ENCODE assay signal across 8 mouse cellular contexts in the genomic region with DNA sequence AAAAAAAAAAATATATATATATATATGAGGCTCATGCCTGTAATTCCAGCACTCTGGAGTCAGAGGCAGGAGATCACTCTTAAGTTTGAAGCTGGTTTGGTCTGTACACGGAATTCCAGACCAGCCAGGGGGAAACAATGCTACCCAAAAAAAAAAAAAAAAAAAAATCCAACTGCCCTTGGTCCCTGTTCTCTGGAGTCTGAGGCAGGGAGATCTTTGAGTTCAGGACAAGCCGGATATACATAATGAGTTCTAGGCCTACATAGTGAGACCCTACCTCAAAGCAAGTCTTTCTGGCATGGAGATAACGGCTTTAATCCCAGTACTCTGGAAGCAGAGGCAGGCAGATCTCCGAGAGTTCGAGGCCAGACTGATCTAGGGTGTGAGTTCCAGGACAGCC. TPM values are rescaled to one million over a fixed set of nuclear protein-coding genes. Genes with fewer than 3 reads are reported as not detected.
DNase-seq lines count a peak whose midpoint lies in the region; ATAC-seq and TF ChIP-seq lines count a peak whose summit lies in the region.

No protein-coding gene starts in this region.

- peak overlapping the region; percentile 39 to 80 for H3K4me3 ChIP-seq in heart, embryonic 14.5 days (ENCODE audit: control insufficient read depth in 1 of 2, insufficient read depth in 1 of 2, low read depth in 1 of 2, low read length in 2 of 2)
- peak overlapping the region; percentile 25 to 57; a peak in 3 of 4 replicates for H3K4me3 ChIP-seq in ES-E14 (ENCODE audit: insufficient read depth in 1 of 2, low read depth in 1 of 2, low read length in 2 of 2, poor library complexity in 1 of 2, severe bottlenecking in 1 of 2)
- peak overlapping the region; percentile 78 for H3K4me3 ChIP-seq in hindbrain, embryonic 10.5 days
- peak overlapping the region; percentile 68 for H3K4me3 ChIP-seq in midbrain, embryonic 10.5 days

- H3K9ac ChIP-seq in heart, embryonic 14.5 days (ENCODE audit: low read length) = no peak overlapping the region
- no peak overlapping the region; the same call in 1 of the 2 replicates for H3K9ac ChIP-seq in ES-E14 (ENCODE audit: insufficient read depth, low read depth, low read length, poor library complexity, severe bottlenecking)

- no peak for DNase-seq in heart, adult 9 months (ENCODE audit: low spot score in 2 of 2)
- DNase-seq in ES-E14 (ENCODE audit: low read depth, low spot score) = no peak
- DNase-seq in hindbrain, embryonic 10.5 days (ENCODE audit: low spot score) = no peak
- DNase-seq in midbrain, embryonic 10.5 days (ENCODE audit: low spot score) = no peak
- no peak for DNase-seq in left cerebral cortex, postnatal 10 days (ENCODE audit: extremely low spot score in 1 of 2, low spot score in 2 of 2)
- DNase-seq in adrenal gland, postnatal 4 days (ENCODE audit: low spot score in 2 of 2) = no peak
- no peak for DNase-seq in right cerebral cortex, adult 18-20 months

- no peaks in the 10 kb centered on the region for H3K9me3 ChIP-seq in heart, embryonic 14.5 days (ENCODE audit: control insufficient read depth, low read length)
- H3K9me3 ChIP-seq in ES-E14 (ENCODE audit: control insufficient read depth, insufficient read depth, low read depth, low read length) = no peaks in the 10 kb centered on the region
- no peaks in the 10 kb centered on the region for H3K9me3 ChIP-seq in hindbrain, embryonic 10.5 days
- no peaks in the 10 kb centered on the region for H3K9me3 ChIP-seq in midbrain, embryonic 10.5 days (replicated peaks)

- peak overlapping the region in 1 of 2 experiments; percentile 91; a peak in 2 of 4 replicates for H3K27ac ChIP-seq in heart, embryonic 14.5 days (replicated peaks in 1 of 2; ENCODE audit: control insufficient read depth in 1 of 2, insufficient read depth in 1 of 2, low read depth in 2 of 2, low read length in 2 of 2)
- no peak overlapping the region for H3K27ac ChIP-seq in ES-E14 (ENCODE audit: insufficient read depth, low read depth, low read length, poor library complexity, severe bottlenecking)
- H3K27ac ChIP-seq in hindbrain, embryonic 10.5 days = peak overlapping the region; percentile 95; the same call in 1 of the 2 replicates
- no peak overlapping the region for H3K27ac ChIP-seq in midbrain, embryonic 10.5 days (replicated peaks)

- H3K27me3 ChIP-seq in heart, embryonic 14.5 days (ENCODE audit: control insufficient read depth, insufficient read depth, low read length) = no peaks in the 10 kb centered on the region
- H3K27me3 ChIP-seq in hindbrain, embryonic 10.5 days (ENCODE audit: insufficient read depth, poor library complexity, severe bottlenecking) = no peaks in the 10 kb centered on the region
- H3K27me3 ChIP-seq in midbrain, embryonic 10.5 days (ENCODE audit: low read depth, poor library complexity, severe bottlenecking) = no peaks in the 10 kb centered on the region

- intact Hi-C loops in left cerebral cortex, postnatal 10 days (cut with DNase I) = no loop called here

- peaks cover 2 to 12% of the 10 kb centered on the region in 2 experiments; a peak in 3 of 4 replicates for H3K4me1 ChIP-seq in heart, embryonic 14.5 days (ENCODE audit: control insufficient read depth in 2 of 2, insufficient read depth in 2 of 2, low read length in 2 of 2)
- no peaks in the 10 kb centered on the region for H3K4me1 ChIP-seq in ES-E14 (ENCODE audit: control insufficient read depth in 2 of 2, insufficient read depth in 2 of 2, low read length in 2 of 2, poor library complexity in 1 of 2)
- peaks cover 22% of the 10 kb centered on the region for H3K4me1 ChIP-seq in hindbrain, embryonic 10.5 days (replicated peaks)
- peaks cover 17% of the 10 kb centered on the region for H3K4me1 ChIP-seq in midbrain, embryonic 10.5 days

- ATAC-seq in heart, embryonic 14.5 days (ENCODE audit: insufficient number of reproducible peaks, insufficient read depth, low FRiP score, low read depth) = no peak

- 62% methylated on average over 5 of the region's 5 CpGs for WGBS in heart, embryonic 14.5 days
- 64% methylated on average over 5 of the region's 5 CpGs for WGBS in hindbrain, embryonic 10.5 days
- WGBS in midbrain, embryonic 10.5 days = 73% methylated on average over 5 of the region's 5 CpGs

- in situ Hi-C loops in ES-E14 (cut with MboI; ENCODE audit: low sequenced_read_pairs in 2 of 2, unreplicated experiment in 2 of 2) = no loop called here

- peak overlapping the region; percentile 91 for H3K4me2 ChIP-seq in heart, embryonic 14.5 days (ENCODE audit: low read length)

- H3K36me3 ChIP-seq in heart, embryonic 14.5 days (ENCODE audit: control insufficient read depth, insufficient read depth, low read length) = peaks cover 23% of the 10 kb centered on the region
- peaks cover 1% of the 10 kb centered on the region for H3K36me3 ChIP-seq in ES-E14 (ENCODE audit: control insufficient read depth, insufficient read depth, low read length, poor library complexity, severe bottlenecking)
- H3K36me3 ChIP-seq in hindbrain, embryonic 10.5 days = peaks cover 29% of the 10 kb centered on the region
- peaks cover 30% of the 10 kb centered on the region for H3K36me3 ChIP-seq in midbrain, embryonic 10.5 days

TF ChIP-seq in ES-E14, 5 proteins besides CTCF, POLR2A, EP300 and RAD21:
- TF ChIP-seq ZNF384 (IDR thresholded peaks at IDR 0.05; ENCODE audit: low read depth, low read length) (peak; percentile 80), CHD2 (IDR thresholded peaks at IDR 0.05; ENCODE audit: low read depth, low read length) (no peak)

RNA-seq across cellular contexts. Expression of a gene that starts 0.4 kb away (rescaled TPM):
- 34.5 and 36.6 TPM in 2 replicates for polyA plus RNA-seq in heart, embryonic 14.5 days (2014; fragmentation: Nextera tagmentation; extraction: Ambion mirVana)
- total RNA-seq in ES-E14 (2012; rRNA removed) = 13.2 and 13.9 TPM in 2 replicates
- polyA plus RNA-seq in hindbrain, embryonic 10.5 days (2016; fragmentation: Nextera tagmentation; extraction: Ambion mirVana) = 43.0 and 45.8 TPM in 2 replicates
- polyA plus RNA-seq in midbrain, embryonic 10.5 days (2016; fragmentation: Nextera tagmentation; extraction: Ambion mirVana) = 44.4 and 45.5 TPM in 2 replicates
- 10 to 100 TPM; 45.1 to 49.9 TPM for total RNA-seq in left cerebral cortex, postnatal 10 days (2021)
- 10 to 100 TPM; 32.5 to 34.3 TPM for total RNA-seq in adrenal gland, postnatal 4 days (2021)

RNA-seq across cellular contexts. Expression of a gene that starts 14.9 kb away (rescaled TPM):
- polyA plus RNA-seq in heart, embryonic 14.5 days (2014; fragmentation: Nextera tagmentation; extraction: Ambion mirVana) = 3.9 and 4.7 TPM in 2 replicates
- 12.6 and 22.0 TPM in 2 replicates for total RNA-seq in ES-E14 (2012; rRNA removed)
- 5.1 and 6.8 TPM in 2 replicates for polyA plus RNA-seq in hindbrain, embryonic 10.5 days (2016; fragmentation: Nextera tagmentation; extraction: Ambion mirVana)
- 2.6 and 3.0 TPM in 2 replicates for polyA plus RNA-seq in midbrain, embryonic 10.5 days (2016; fragmentation: Nextera tagmentation; extraction: Ambion mirVana)
- total RNA-seq in left cerebral cortex, postnatal 10 days (2021) = 10 to 100 TPM; 13.0 to 14.2 TPM
- total RNA-seq in adrenal gland, postnatal 4 days (2021) = 10 to 100 TPM; 12.5 to 13.2 TPM

RNA-seq across cellular contexts. Expression of a gene that starts 18.8 kb away (rescaled TPM):
- polyA plus RNA-seq in heart, embryonic 14.5 days (2014; fragmentation: Nextera tagmentation; extraction: Ambion mirVana) = 184 and 197 TPM in 2 replicates
- total RNA-seq in ES-E14 (2012; rRNA removed) = 81.8 and 113 TPM in 2 replicates
- polyA plus RNA-seq in hindbrain, embryonic 10.5 days (2016; fragmentation: Nextera tagmentation; extraction: Ambion mirVana) = 209 and 225 TPM in 2 replicates
- 210 and 217 TPM in 2 replicates for polyA plus RNA-seq in midbrain, embryonic 10.5 days (2016; fragmentation: Nextera tagmentation; extraction: Ambion mirVana)
- total RNA-seq in left cerebral cortex, postnatal 10 days (2021) = 100 to 1,000 TPM; 210 to 211 TPM
- 100 to 1,000 TPM; 194 to 195 TPM for total RNA-seq in adrenal gland, postnatal 4 days (2021)

RNA-seq across cellular contexts. Expression of a gene that starts 22.9 kb away (rescaled TPM):
- 0.31 TPM in 1 of 2 replicates, not detected in the other for polyA plus RNA-seq in heart, embryonic 14.5 days (2014; fragmentation: Nextera tagmentation; extraction: Ambion mirVana)
- total RNA-seq in ES-E14 (2012; rRNA removed) = 0.45 and 1.0 TPM in 2 replicates
- polyA plus RNA-seq in hindbrain, embryonic 10.5 days (2016; fragmentation: Nextera tagmentation; extraction: Ambion mirVana) = 0.20 and 0.21 TPM in 2 replicates
- 0.17 and 0.52 TPM in 2 replicates for polyA plus RNA-seq in midbrain, embryonic 10.5 days (2016; fragmentation: Nextera tagmentation; extraction: Ambion mirVana)
- not detected for total RNA-seq in left cerebral cortex, postnatal 10 days (2021)
- under 1 TPM; 0.37 to 0.67 TPM for total RNA-seq in adrenal gland, postnatal 4 days (2021)
